Mouse (Mus musculus) lung, embryonic 15.5 days (tissue): Measurements from ENCODE around the gene Pla2g12b. TPM values are rescaled to one million over a fixed set of nuclear protein-coding genes. Genes with fewer than 3 reads are reported as not detected.
"Not testable (repeated sequence)": the region's sequence is repeated elsewhere in the genome, so short reads cannot be mapped to it uniquely, and the experiment has no call there.

ENCODE experiments used
- ATAC-seq: fragments of 200-750 bp; cut with Nextera tagmentation; 2 replicates; pipeline ENCODE4 v1.8.0; 2017; ENCODE audit warnings: moderate number of reproducible peaks, borderline replicate concordance; ENCODE audit not compliant: low FRiP score, low TSS enrichment; ENCODE audit errors: extremely low read depth
- H3K27ac ChIP-seq: fragments of 300-500 bp; sonication (generic); 2 replicates; pipeline ENCODE4 v1.5.1; 2015; ENCODE audit warnings: moderate library complexity, mild to moderate bottlenecking, inconsistent platforms
- H3K27me3 ChIP-seq: fragments of 300-500 bp; sonication (generic); 2 replicates; pipeline ENCODE4 v1.6.1; 2015; ENCODE audit warnings: inconsistent platforms
- H3K36me3 ChIP-seq: fragments of 300-500 bp; sonication (generic); 2 replicates; pipeline ENCODE4 v1.6.1; 2015; ENCODE audit warnings: inconsistent platforms
- H3K4me1 ChIP-seq: fragments of 300-500 bp; sonication (generic); 2 replicates; pipeline ENCODE4 v1.6.1; 2015; ENCODE audit warnings: inconsistent platforms
- H3K4me2 ChIP-seq: fragments of 300-500 bp; sonication (generic); 2 replicates; pipeline ENCODE4 v1.6.1; 2015; ENCODE audit warnings: inconsistent platforms, mild to moderate bottlenecking, moderate library complexity
- H3K4me3 ChIP-seq: fragments of 300-500 bp; sonication (generic); 2 replicates; pipeline ENCODE4 v1.5.1; 2015; ENCODE audit warnings: mild to moderate bottlenecking, inconsistent platforms
- H3K9ac ChIP-seq: fragments of 300-500 bp; sonication (generic); 2 replicates; pipeline ENCODE4 v1.6.1; 2015; ENCODE audit warnings: inconsistent platforms
- H3K9me3 ChIP-seq: fragments of 300-500 bp; sonication (generic); 2 replicates; pipeline ENCODE4 v1.6.1; 2016; ENCODE audit warnings: inconsistent platforms
- WGBS: fragments of 180-500 bp; shearing (Covaris S2); methylation state at CpG from one replicate; pipeline ENCODE4 v1.1.7; 2015; 5-methylcytosine and 5-hydroxymethylcytosine counted together
- polyA plus RNA-seq: library from polyadenylated mRNA; unstranded; fragments of >200 nt; fragmentation: Nextera tagmentation; extraction: Ambion mirVana; gene quantifications from 2 replicates; pipeline ENCODE4 v1.2.1, GENCODE M21; 2015

Pla2g12b gene
- polyA plus RNA-seq, 1 experiment from 2014 or later: 0.14 TPM

GRCm38 (mm10) chr10:59377906-59378305 is 25.6 kb upstream of the Pla2g12b start:
- no peak overlapping the region for H3K4me3 ChIP-seq
- H3K36me3 ChIP-seq: peaks cover 15% of the 10 kb centered on the region
- no peaks in the 10 kb centered on the region for H3K4me1 ChIP-seq
- no peaks in the 10 kb centered on the region for H3K27me3 ChIP-seq
- no peak overlapping the region for H3K9ac ChIP-seq
- no peaks in the 10 kb centered on the region for H3K9me3 ChIP-seq
- H3K4me2 ChIP-seq: no peak overlapping the region
- H3K27ac ChIP-seq: 0 out of 2 replicates have a peak overlapping the region, but pooled peaks have one; percentile 1
- ATAC-seq: peak; percentile 52; the same call in 1 of the 2 replicates
- 56% methylated on average over 10 of the region's 10 CpGs for WGBS

DNA sequence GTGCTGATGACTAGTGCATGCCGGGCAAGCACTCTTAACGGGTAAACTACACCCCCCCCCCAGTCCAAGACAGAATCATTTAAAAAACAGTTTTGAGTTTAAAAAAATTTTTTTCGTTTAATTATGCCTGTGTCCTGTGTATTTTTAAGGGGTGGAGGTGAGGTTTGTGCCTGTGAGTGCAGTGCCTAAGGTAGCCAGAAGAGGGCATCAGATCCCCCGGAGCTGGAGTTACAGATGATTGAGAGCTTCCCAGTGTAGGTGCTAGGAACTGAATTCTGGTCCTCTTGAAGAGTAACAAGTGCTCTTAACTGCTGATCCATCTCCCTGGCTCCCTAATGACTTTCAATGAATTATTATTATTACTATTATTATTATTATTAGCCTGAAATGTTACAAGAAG is 24.7 kb upstream of the Pla2g12b start:
- no peak for ATAC-seq
- H3K4me2 ChIP-seq: no peak overlapping the region
- H3K27me3 ChIP-seq: no peaks in the 10 kb centered on the region
- no peak overlapping the region for H3K27ac ChIP-seq
- no peaks in the 10 kb centered on the region for H3K9me3 ChIP-seq
- H3K36me3 ChIP-seq: peaks cover 9% of the 10 kb centered on the region
- no peak overlapping the region for H3K9ac ChIP-seq
- no peaks in the 10 kb centered on the region for H3K4me1 ChIP-seq
- no peak overlapping the region for H3K4me3 ChIP-seq
- WGBS: 92% methylated on average over 4 of the region's 4 CpGs

DNA sequence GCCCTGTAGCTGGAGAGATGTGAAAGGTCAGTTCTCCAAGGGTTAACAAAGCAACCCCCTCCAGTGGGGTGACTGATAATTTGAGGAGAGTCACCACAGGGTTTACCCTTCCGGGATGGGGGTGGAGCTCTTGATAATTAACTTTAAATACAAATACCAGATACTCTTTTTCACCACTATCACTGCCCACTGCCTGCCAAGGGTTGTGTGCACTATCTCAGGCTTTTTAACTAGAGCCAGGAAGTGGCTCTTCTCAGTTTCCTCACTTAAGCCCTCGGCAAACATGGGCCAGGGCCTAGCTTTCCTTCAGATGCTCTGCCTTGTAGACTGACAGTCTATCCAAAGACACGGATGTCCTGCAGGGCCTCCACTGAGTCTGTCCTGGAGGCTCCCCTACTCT is 23.5 kb upstream of the Pla2g12b start:
- no peak overlapping the region for H3K27ac ChIP-seq
- H3K4me2 ChIP-seq: no peak overlapping the region
- H3K9me3 ChIP-seq: no peaks in the 10 kb centered on the region
- H3K36me3 ChIP-seq: no peaks in the 10 kb centered on the region
- H3K27me3 ChIP-seq: no peaks in the 10 kb centered on the region
- no peaks in the 10 kb centered on the region for H3K4me1 ChIP-seq
- ATAC-seq: no peak
- no peak overlapping the region for H3K9ac ChIP-seq
- H3K4me3 ChIP-seq: no peak overlapping the region
- WGBS: 11% methylated on average over 3 of the region's 3 CpGs

GRCm38 (mm10) chr10:59380411-59380821 is 23.0 kb upstream of the Pla2g12b start:
- H3K9me3 ChIP-seq: no peaks in the 10 kb centered on the region
- no peak overlapping the region for H3K4me3 ChIP-seq
- 68% methylated on average over 2 of the region's 2 CpGs for WGBS
- no peaks in the 10 kb centered on the region for H3K4me1 ChIP-seq
- no peaks in the 10 kb centered on the region for H3K36me3 ChIP-seq
- H3K4me2 ChIP-seq: no peak overlapping the region
- ATAC-seq: no peak
- no peak overlapping the region for H3K9ac ChIP-seq
- no peak overlapping the region for H3K27ac ChIP-seq
- no peaks in the 10 kb centered on the region for H3K27me3 ChIP-seq

DNA sequence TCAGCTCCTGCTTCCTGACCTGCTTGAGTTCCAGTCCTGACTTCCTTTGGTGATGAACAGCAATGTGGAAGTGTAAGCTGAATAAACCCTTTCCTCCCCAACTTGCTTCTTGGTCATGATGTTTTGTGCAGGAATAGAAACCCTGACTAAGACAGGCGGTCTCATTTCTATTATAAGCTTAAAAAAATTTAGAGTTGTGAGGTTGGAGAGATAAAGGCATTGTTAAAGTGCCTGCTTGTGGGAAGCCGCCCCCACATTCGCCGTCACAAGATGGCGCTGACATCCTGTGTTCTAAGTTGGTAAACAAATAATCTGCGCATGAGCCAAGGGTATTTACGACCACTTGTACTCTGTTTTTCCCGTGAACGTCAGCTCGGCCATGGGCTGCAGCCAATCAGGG is 21.9 kb upstream of the Pla2g12b start:
- not testable (repeated sequence) for H3K4me2 ChIP-seq, ATAC-seq
- WGBS: 85% methylated on average over 7 of the region's 10 CpGs

DNA sequence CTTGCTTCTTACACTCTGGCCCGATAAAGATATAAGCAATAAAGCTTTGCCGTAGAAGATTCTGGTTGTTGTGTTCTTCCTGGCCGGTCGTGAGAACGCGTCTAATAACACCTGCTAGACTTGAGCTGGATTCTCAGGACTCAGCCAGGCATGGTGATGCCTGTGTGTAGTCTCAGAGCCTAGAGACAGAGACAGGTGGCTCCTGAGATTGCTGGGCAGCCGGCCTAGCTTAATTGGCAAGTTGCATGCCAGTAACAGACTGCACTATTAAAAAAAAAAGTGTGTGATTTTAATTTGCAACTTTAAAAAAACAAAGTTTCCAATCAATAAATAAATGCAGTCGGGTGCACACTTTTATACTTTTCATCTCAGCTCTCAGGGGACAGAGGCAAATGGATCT is 16.5 kb upstream of the Pla2g12b start:
- Histone ChIP-seq H3K27me3 (no peaks in the 10 kb centered on the region), H3K4me3 (no peak overlapping the region), H3K9me3 (no peaks in the 10 kb centered on the region), H3K36me3 (no peaks in the 10 kb centered on the region), H3K4me2 (no peak overlapping the region), H3K9ac (no peak overlapping the region), H3K4me1 (no peaks in the 10 kb centered on the region), H3K27ac (no peak overlapping the region)
- no peak for ATAC-seq
- WGBS: 85% methylated on average over 8 of the region's 8 CpGs

More for the DNA sequence above, 21.9 kb upstream of the Pla2g12b start:
- not testable (repeated sequence) for H3K9me3 ChIP-seq, H3K36me3 ChIP-seq, H3K4me1 ChIP-seq, H3K9ac ChIP-seq, H3K4me3 ChIP-seq, H3K27ac ChIP-seq, H3K27me3 ChIP-seq

DNA sequence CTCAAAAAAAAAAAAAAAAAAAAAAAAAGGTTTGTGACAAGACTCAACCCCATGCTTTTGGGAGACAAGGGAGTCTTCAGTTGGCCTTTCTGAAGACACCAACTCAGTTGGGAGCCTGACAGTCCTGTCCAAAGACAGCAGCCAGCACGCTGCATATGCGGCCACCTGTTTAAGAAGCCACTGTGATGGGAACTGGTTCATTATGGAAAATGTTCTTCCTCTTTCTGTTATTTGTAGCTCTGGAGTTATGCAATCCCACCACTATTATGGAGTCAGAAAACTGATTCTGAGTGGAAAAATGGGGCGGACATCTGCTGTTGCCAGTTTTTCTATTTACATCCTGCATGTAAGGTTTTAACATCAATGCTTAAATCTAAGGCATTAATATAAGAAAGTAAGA is 13.8 kb upstream of the Pla2g12b start:
- no peak overlapping the region for H3K27ac ChIP-seq
- H3K4me1 ChIP-seq: no peaks in the 10 kb centered on the region
- H3K9me3 ChIP-seq: no peaks in the 10 kb centered on the region
- H3K4me3 ChIP-seq: no peak overlapping the region
- no peaks in the 10 kb centered on the region for H3K36me3 ChIP-seq
- H3K4me2 ChIP-seq: no peak overlapping the region
- H3K27me3 ChIP-seq: no peaks in the 10 kb centered on the region
- ATAC-seq: no peak
- 92% methylated on average over 3 of the region's 3 CpGs for WGBS
- no peak overlapping the region for H3K9ac ChIP-seq

DNA sequence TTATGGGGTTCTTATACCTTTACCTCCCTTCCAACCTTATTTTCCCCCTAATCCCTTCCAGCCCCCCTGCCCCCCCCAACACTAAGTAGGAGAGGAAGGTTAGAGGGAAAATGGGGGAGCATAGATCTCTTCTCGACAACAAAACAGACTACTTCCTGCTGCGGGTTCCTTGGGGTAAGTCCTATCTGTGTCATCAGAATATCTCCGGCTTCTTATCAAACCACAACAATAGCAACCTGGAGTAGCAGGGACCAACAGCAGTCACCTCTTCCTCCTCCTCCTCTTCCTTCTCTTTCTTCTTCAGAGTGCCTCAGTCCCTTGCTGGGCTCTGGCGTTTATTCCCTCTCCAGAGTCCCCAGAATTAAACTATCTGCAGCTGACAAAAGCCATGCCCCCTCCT is 11.6 kb upstream of the Pla2g12b start:
- Histone ChIP-seq H3K27me3 (no peaks in the 10 kb centered on the region), H3K9me3 (no peaks in the 10 kb centered on the region), H3K9ac (no peak overlapping the region), H3K4me3 (no peak overlapping the region), H3K36me3 (no peaks in the 10 kb centered on the region), H3K27ac (no peak overlapping the region), H3K4me1 (no peaks in the 10 kb centered on the region), H3K4me2 (no peak overlapping the region)
- no peak for ATAC-seq
- 35% methylated on average over 4 of the region's 4 CpGs for WGBS

DNA sequence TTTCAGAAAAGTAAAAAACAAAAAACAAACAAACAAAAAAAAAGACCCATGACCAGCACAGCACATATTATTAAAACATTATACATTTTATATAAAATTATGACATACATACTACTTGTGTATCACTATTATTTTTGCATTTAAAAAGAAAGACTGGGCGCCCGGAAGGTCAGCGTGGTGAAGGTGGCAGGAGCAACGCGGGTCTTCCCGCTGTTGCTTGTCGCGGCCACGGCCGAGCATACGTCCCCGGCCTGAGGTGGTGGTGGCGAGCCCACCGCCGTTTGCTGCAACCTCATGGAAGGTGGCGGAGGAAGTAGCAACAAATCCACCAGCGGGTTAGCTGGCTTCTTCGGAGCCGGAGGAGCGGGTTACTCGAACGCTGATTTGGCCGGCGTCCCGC is 8.0 kb upstream of the Pla2g12b start, which contains the start of gene Gm10273:
TSS of gene Gm10273 (plus strand) at position 172 of the 400 bp plus-strand sequence.
- H3K27me3 ChIP-seq, H3K9ac ChIP-seq, H3K27ac ChIP-seq, H3K4me1 ChIP-seq, H3K4me2 ChIP-seq, H3K4me3 ChIP-seq, H3K36me3 ChIP-seq, ATAC-seq, H3K9me3 ChIP-seq: not testable (repeated sequence)
- WGBS: 93% methylated on average over 13 of the region's 25 CpGs

DNA sequence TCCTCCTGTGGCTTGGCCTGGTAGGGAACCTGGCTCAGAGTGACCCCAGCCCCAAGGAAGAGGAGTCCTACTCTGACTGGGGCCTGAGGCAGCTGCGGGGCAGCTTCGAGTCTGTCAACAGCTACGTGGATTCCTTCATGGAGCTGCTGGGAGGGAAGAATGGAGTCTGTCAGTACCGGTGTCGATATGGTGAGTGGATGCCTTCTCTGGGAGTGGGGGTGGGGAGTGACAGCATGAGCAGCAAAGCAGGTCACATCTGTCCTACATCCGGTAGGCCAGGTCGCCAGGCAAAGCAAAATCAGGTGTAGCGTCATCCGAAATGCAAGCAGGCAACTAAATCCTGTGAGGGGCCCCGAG is 311 bp downstream of the Pla2g12b start:
- H3K4me3 ChIP-seq: no peak overlapping the region
- no peak overlapping the region for H3K27ac ChIP-seq
- no peaks in the 10 kb centered on the region for H3K9me3 ChIP-seq
- H3K9ac ChIP-seq: no peak overlapping the region
- WGBS: 53% methylated on average over 10 of the region's 10 CpGs
- ATAC-seq: no peak
- H3K27me3 ChIP-seq: no peaks in the 10 kb centered on the region
- H3K4me2 ChIP-seq: no peak overlapping the region
- H3K4me1 ChIP-seq: no peaks in the 10 kb centered on the region
- H3K36me3 ChIP-seq: no peaks in the 10 kb centered on the region

GRCm38 (mm10) chr10:59408499-59408898 is 5.0 kb downstream of the Pla2g12b start:
- H3K27me3 ChIP-seq: no peaks in the 10 kb centered on the region
- H3K36me3 ChIP-seq: no peaks in the 10 kb centered on the region
- H3K4me2 ChIP-seq: no peak overlapping the region
- ATAC-seq: no peak
- no peaks in the 10 kb centered on the region for H3K4me1 ChIP-seq
- 46% methylated on average over 6 of the region's 6 CpGs for WGBS
- no peak overlapping the region for H3K9ac ChIP-seq
- no peak overlapping the region for H3K27ac ChIP-seq
- H3K9me3 ChIP-seq: no peaks in the 10 kb centered on the region
- no peak overlapping the region for H3K4me3 ChIP-seq

- no peak overlapping the region for H3K4me2 ChIP-seq
- ATAC-seq: no peak
- no peak overlapping the region for H3K9ac ChIP-seq
- 70% methylated on average over 12 of the region's 12 CpGs for WGBS
- H3K4me3 ChIP-seq: no peak overlapping the region
- no peak overlapping the region for H3K27ac ChIP-seq
- no peaks in the 10 kb centered on the region for H3K4me1 ChIP-seq
- H3K27me3 ChIP-seq: no peaks in the 10 kb centered on the region
- no peaks in the 10 kb centered on the region for H3K9me3 ChIP-seq
- H3K36me3 ChIP-seq: no peaks in the 10 kb centered on the region
Observed at GRCm38 (mm10) chr10:59410264-59410663, 6.8 kb downstream of the Pla2g12b start.

DNA sequence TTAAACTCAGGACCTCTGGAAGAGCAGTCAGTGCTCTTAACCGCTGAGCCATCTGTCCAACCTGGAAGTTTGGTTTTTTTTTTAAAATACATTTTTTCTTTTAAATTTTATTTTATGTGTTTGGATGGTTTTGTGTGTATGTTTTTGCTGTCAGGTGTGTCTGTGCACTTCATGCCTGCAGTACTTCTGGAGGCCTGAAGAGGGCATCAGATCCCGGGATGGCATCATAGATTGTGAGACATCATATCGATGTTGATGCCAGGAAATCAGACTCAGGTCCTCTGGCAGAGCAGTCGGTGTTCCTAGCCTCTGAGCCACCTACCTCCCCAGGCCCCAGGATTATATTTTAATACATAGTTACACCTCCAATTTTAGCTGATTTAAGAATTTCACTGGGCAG is 10.3 kb downstream of the Pla2g12b start:
- H3K27me3 ChIP-seq: no peaks in the 10 kb centered on the region
- H3K27ac ChIP-seq: no peak overlapping the region
- no peak overlapping the region for H3K4me2 ChIP-seq
- no peak overlapping the region for H3K4me3 ChIP-seq
- no peaks in the 10 kb centered on the region for H3K9me3 ChIP-seq
- WGBS: 91% methylated on average over 4 of the region's 4 CpGs
- no peak overlapping the region for H3K9ac ChIP-seq
- H3K36me3 ChIP-seq: no peaks in the 10 kb centered on the region
- no peaks in the 10 kb centered on the region for H3K4me1 ChIP-seq
- no peak for ATAC-seq
